Mouse (Mus musculus) right cerebral cortex, adult 2 months (tissue): ENCODE results near the gene Zfp987.
"Not testable (repeated sequence)": the region's sequence is repeated elsewhere in the genome, so short reads cannot be mapped to it uniquely, and the experiment has no call there.

ENCODE experiments used
- DNase-seq, 2 experiments: peaks; one replicate each; pipeline ENCODE4 v3.0.0; 2021 to 2022; ENCODE audit warnings: low spot score in 2 of 2

The Zfp987 gene

GRCm38 (mm10) chr4:146096998-146097397, at the start of gene Zfp987:
Gene Zfp987, plus strand, starts transcription at chr4:146097298.
- DNase-seq, result not testable (repeated sequence)

- DNase-seq, result not testable (repeated sequence)
Observed at GRCm38 (mm10) chr4:146052536-146052935, 44.6 kb upstream of the Zfp987 start.

GRCm38 (mm10) chr4:146053445-146053844, 43.7 kb upstream of the Zfp987 start:
- DNase-seq, result not testable (repeated sequence)

GRCm38 (mm10) chr4:146055335-146055734, 41.8 kb upstream of the Zfp987 start:
- no peak for DNase-seq

GRCm38 (mm10) chr4:146058646-146059045, 38.5 kb upstream of the Zfp987 start:
- DNase-seq, result not testable (repeated sequence)

- not testable (repeated sequence) for DNase-seq
Observed at GRCm38 (mm10) chr4:146059078-146059477, 38.0 kb upstream of the Zfp987 start.

GRCm38 (mm10) chr4:146059974-146060693, 37.0 kb upstream of the Zfp987 start:
- DNase-seq, result not testable (repeated sequence)

- DNase-seq, result not testable (repeated sequence)
Observed at GRCm38 (mm10) chr4:146061082-146061481, 36.0 kb upstream of the Zfp987 start.

GRCm38 (mm10) chr4:146062021-146062420, 35.1 kb upstream of the Zfp987 start:
- not testable (repeated sequence) for DNase-seq

GRCm38 (mm10) chr4:146063001-146063400, 34.1 kb upstream of the Zfp987 start:
- DNase-seq, result not testable (repeated sequence)

- not testable (repeated sequence) for DNase-seq
Observed at GRCm38 (mm10) chr4:146063621-146064020, 33.5 kb upstream of the Zfp987 start.

GRCm38 (mm10) chr4:146064807-146065206, 32.3 kb upstream of the Zfp987 start:
- not testable (repeated sequence) for DNase-seq

GRCm38 (mm10) chr4:146066932-146067580, 30.0 kb upstream of the Zfp987 start:
- not testable (repeated sequence) for DNase-seq

GRCm38 (mm10) chr4:146067594-146067993, 29.5 kb upstream of the Zfp987 start:
- not testable (repeated sequence) for DNase-seq

GRCm38 (mm10) chr4:146073264-146073663, 23.8 kb upstream of the Zfp987 start:
- not testable (repeated sequence) for DNase-seq

- DNase-seq, result not testable (repeated sequence)
Observed at GRCm38 (mm10) chr4:146101448-146101847, 4.3 kb downstream of the Zfp987 start.

- DNase-seq, result not testable (repeated sequence)
Observed at GRCm38 (mm10) chr4:146156524-146156923, 59.4 kb downstream of the Zfp987 start, which contains the start of gene Zfp600. Gene Zfp600, plus strand, starts transcription at chr4:146156824.

GRCm38 (mm10) chr4:146162893-146163292, 65.8 kb downstream of the Zfp987 start:
- not testable (repeated sequence) for DNase-seq

GRCm38 (mm10) chr4:146167202-146167832, 70.2 kb downstream of the Zfp987 start:
- DNase-seq, result not testable (repeated sequence)

- DNase-seq, result not testable (repeated sequence)
Observed at GRCm38 (mm10) chr4:146167879-146168532, 70.9 kb downstream of the Zfp987 start.

- not testable (repeated sequence) for DNase-seq
Observed at GRCm38 (mm10) chr4:146168730-146169215, 71.7 kb downstream of the Zfp987 start.
